Mouse (Mus musculus) frontal cortex, postnatal 14 days (tissue): ENCODE measurements around the gene Ppp1r9a.
"Not testable (repeated sequence)": the region's sequence is repeated elsewhere in the genome, so short reads cannot be mapped to it uniquely, and the experiment has no call there.

Experiments used
- DNase-seq, 2 experiments: peaks; one replicate each; pipeline ENCODE4 v3.0.0; 2022; ENCODE audit warnings: low spot score in 2 of 2

Gene Ppp1r9a

GRCm38 (mm10) chr6:4902674-4903324 lies at the start of gene Ppp1r9a:
TSS of gene Ppp1r9a (plus strand) at chr6:4902917.
- DNase-seq = peak; percentile 27 to 35

GRCm38 (mm10) chr6:4855236-4855635 lies 47.5 kb upstream of the Ppp1r9a start:
- DNase-seq = no peak

- DNase-seq = no peak
Measured at GRCm38 (mm10) chr6:4856919-4857318, 45.8 kb upstream of the Ppp1r9a start.

- DNase-seq = no peak
Measured at GRCm38 (mm10) chr6:4884316-4884715, 18.4 kb upstream of the Ppp1r9a start.

GRCm38 (mm10) chr6:4889544-4889943 lies 13.2 kb upstream of the Ppp1r9a start:
- no peak for DNase-seq

GRCm38 (mm10) chr6:4892417-4892816 lies 10.3 kb upstream of the Ppp1r9a start:
- DNase-seq = no peak

GRCm38 (mm10) chr6:4893312-4893711 lies 9.4 kb upstream of the Ppp1r9a start:
- DNase-seq = not testable (repeated sequence)

GRCm38 (mm10) chr6:4899906-4900305 lies 2.8 kb upstream of the Ppp1r9a start:
- DNase-seq = no peak

GRCm38 (mm10) chr6:4903325-4904054 lies 773 bp downstream of the Ppp1r9a start:
- peak; percentile 31 to 40 for DNase-seq

- DNase-seq = no peak
Measured at GRCm38 (mm10) chr6:4904055-4904450, 1.3 kb downstream of the Ppp1r9a start.

GRCm38 (mm10) chr6:4910042-4910634 lies 7.4 kb downstream of the Ppp1r9a start:
- DNase-seq = no peak

GRCm38 (mm10) chr6:4918470-4918869 lies 15.8 kb downstream of the Ppp1r9a start:
- DNase-seq = no peak

GRCm38 (mm10) chr6:4923791-4924190 lies 21.1 kb downstream of the Ppp1r9a start:
- DNase-seq = not testable (repeated sequence)

- no peak for DNase-seq
Measured at GRCm38 (mm10) chr6:4925966-4926687, 23.4 kb downstream of the Ppp1r9a start.

- DNase-seq = no peak
Measured at GRCm38 (mm10) chr6:4930321-4930720, 27.6 kb downstream of the Ppp1r9a start.

- DNase-seq = no peak
Measured at GRCm38 (mm10) chr6:4938901-4939300, 36.2 kb downstream of the Ppp1r9a start.

- DNase-seq = no peak
Measured at GRCm38 (mm10) chr6:4940086-4940485, 37.4 kb downstream of the Ppp1r9a start.

GRCm38 (mm10) chr6:4940639-4941038 lies 37.9 kb downstream of the Ppp1r9a start:
- DNase-seq = no peak

GRCm38 (mm10) chr6:4943821-4944220 lies 41.1 kb downstream of the Ppp1r9a start:
- no peak for DNase-seq

- DNase-seq = no peak
Measured at GRCm38 (mm10) chr6:4948056-4948455, 45.3 kb downstream of the Ppp1r9a start.

- no peak for DNase-seq
Measured at GRCm38 (mm10) chr6:4949701-4950100, 47.0 kb downstream of the Ppp1r9a start.

- DNase-seq = no peak
Measured at GRCm38 (mm10) chr6:4953028-4953719, 50.5 kb downstream of the Ppp1r9a start.
